Mouse (Mus musculus) adrenal gland, postnatal 10 days (tissue): ENCODE results near the gene Slc24a2. TPM values are rescaled to one million over a fixed set of nuclear protein-coding genes. Genes with fewer than 3 reads are reported as not detected.

ENCODE experiments used
- DNase-seq: peaks from one replicate; pipeline ENCODE4 v3.0.0; 2021; ENCODE audit warnings: mixed read lengths
- total RNA-seq, 2 experiments: library from RNA; stranded (reverse); gene quantifications; 2 replicates each; pipeline ENCODE4 v1.2.3; 2021

Gene Slc24a2
- total RNA-seq, 2 experiments from 2014 or later, result 12.3 to 14.7 TPM

DNA sequence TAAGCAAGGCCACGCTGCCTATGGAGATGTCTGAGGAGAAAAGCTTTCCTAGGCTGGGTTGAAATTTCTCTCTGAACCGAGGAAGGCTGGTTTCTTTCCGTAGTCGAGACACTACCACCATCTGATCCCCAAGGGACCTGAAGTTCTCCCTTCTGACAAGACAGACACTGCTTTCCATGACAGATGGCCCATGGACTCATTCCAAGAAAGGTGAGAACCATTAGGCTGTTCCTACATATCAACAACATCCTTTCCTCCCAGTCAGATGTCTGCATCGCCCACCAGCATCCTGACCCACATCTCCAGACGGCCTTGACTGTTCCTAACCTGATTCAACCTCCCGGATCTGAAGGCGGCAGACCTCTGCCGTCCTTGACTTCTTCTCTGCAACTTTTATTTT lies 187.0 kb downstream of the Slc24a2 start:
- no peak for DNase-seq

DNA sequence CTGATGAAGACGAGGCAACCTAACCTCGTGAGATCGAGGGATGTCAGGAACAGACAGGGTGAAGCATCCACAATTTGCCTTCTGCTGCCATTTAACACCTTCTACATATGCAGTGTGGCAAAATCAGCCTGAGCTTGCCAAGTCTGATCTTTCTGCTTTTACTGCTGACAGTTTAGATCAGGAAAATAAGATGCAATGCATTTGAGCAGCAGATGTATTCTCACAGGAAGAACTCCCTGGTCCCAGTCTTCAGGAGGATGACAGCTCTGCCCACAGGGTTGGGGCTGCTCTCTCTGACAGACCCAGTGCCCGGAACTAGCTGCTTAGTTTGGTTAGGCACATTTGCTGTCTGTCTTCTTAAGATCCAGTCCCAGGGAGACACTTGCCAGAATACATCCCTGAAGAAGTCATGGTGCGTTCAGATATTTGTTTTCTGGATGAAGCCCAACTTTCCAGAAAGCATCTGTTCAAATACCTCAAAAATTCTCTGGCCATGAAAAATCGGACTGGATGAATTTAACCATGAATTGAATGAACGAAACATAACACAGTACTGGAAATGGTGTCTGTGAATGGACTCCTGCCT lies 188.8 kb downstream of the Slc24a2 start:
- DNase-seq, result no peak

DNA sequence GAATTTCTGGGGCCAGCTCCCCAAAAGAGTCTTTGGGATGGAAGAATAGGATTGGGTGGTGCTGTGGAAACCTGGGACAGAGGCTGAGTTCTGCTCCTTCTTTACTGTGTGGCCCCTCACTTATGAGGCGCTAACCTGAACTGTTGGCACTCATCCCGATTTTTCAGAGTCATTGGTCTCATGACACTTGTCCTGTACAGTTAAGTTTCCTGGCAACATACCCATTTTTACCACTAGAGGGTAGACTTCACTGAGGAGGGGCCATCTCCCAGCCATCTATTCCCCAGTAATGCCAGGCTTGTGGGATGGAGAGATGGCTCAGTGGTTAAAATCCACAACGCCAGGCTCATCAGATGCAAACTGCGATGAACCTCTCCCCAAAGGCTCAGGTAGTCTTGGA lies 192.7 kb downstream of the Slc24a2 start:
- DNase-seq, result no peak

DNA sequence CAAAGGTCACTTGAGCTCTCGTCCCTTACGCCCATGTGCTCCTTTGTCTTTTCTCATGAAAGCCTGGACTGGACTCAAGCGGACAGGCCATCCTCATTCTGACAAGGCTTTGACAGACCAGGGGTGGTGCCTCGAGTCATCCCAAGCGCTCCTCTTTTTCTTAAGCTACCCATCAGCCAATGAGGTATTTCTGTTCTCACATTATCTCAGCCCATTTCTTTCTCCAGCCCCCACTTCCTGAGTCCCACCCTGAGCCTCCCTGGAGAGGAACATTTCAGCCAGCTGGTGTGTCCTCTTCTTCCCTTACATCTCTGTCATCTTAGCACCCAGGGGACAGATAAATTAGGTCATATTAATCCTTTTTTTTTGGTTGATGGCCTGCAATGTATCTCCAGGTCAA lies 193.8 kb downstream of the Slc24a2 start:
- no peak for DNase-seq

DNA sequence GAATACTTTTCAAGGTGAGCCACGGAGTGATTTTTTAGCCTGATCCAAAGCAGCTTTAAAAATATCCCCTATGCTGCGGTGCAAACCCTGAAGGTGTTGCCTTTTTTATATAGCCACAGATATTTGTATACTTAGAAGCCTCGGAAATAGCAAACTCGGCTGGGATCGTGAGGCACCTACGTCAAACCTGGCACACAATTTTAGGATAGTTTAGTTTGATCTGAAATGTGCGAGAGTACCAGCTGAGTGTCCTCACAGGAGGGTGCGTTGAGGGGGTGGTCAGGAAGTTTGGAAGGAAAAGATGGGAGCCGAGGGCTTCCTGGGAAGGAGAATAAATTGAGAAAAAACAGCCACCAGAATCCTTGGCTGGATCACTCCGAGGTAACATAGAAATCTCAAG lies 194.6 kb downstream of the Slc24a2 start:
- no peak for DNase-seq

DNA sequence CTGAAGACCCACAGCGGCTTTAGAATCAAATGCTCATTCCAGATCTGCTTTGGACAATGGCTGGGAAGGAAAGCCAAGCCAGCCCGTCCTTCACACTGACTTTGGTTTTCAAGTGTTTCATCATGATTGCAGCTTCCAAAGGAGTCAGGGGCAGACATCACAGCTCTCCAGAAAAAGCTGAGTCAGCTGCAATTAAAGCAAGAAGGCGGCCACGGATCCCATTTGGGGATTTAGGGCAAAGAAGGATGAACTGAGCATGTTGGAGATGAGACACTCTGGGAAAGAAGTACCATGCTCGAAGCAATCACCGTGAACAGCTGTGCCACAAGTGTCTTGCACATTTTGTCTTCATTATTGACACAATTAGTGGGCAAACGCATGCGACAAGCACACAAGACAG lies 197.6 kb downstream of the Slc24a2 start:
- DNase-seq, result no peak

DNA sequence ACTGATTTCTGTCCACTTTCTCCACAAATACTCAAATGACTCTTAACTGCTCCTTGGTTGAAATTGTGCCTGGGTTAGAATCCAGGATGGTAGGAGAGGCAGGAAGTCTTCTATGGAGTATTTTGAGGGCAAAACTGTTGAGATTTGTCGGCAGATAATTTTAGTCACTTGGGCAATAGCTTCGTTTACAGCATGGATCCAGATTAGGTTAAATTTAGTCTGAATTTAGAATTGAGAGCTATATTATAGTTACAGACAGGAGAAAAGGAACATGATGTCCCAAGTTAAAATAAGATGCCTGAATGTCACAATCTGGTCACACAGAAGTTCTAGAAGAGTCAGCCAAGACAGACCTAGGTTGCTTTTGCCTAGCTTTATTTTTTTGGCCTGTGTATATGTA lies 199.2 kb downstream of the Slc24a2 start:
- DNase-seq, result no peak

DNA sequence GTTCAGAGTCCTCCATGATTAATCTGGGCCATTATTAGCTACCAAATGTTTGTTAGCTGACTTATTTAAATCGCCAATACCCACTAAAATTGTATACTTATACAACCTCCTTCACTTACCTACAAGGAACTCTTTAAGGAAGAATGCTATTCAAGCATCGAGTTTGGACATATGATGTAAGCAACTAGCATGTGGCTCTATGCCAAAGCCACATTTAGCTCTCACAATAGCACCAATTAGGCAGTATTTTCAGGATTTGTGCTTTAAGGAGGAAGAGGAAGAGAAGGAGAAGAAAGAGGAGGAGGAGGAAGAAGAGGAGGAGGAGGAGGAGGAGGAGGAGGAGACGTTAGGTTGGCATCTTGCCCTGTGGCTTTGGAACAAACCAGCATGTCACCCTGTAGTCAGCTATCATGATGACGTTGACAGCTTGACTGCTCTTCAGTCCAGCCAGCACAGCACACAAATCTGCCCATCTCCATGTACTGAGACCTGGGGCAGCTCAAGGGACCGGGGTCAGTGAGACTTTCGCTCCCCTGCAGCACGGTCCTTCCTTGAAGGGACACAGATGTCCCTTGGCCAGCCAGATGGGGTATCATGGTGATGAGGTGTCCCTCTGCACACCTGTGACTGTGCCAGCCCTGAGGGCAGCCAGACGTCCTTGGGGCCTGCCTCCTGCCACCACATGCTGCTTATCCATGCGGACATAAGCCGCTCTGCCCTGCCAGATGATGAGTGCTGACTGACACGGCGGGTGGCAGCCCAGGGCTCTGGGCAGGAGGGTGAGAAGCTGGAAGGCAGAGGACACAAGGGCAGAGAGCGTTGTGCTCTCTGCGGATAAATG lies 203.7 kb downstream of the Slc24a2 start:
- peak; percentile 5 for DNase-seq

DNA sequence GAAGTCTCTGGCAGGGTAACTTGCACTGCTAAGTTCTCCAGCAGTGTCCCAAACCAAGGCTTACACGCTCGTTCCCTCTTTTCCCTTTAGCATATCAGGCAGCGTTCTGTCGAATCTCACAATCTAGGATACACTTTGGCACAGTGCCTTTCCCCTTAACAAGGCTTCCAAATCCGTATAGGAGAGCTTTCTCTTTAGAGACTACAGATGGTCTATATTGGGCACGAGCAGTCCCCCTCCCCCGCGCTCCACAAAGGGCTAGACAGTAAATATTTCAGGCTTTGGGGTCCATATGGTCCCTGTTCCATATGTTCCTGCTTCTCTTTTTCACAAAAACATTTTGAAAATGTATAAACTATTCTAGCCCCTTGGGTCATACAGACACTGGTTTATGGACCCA lies 205.7 kb downstream of the Slc24a2 start:
- no peak for DNase-seq

DNA sequence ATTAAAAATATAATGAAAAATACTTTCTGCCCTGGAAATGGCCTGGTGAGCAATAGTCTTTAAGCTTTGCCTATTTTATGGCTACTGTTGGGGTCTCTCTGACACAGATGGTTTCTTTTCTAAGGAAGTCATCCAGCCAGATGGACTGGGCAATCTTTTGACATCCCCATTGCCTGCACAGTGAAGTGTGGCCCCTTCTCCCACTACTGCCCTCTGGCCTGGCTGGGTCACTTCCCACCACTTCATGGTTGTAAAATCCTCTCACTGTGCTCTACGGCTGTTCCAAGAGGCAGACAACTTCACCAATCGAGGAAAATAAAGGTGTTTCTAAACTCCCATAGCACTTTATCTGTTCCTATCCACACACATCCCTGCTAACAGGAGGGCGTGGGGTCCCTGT lies 208.7 kb downstream of the Slc24a2 start:
- no peak for DNase-seq

DNA sequence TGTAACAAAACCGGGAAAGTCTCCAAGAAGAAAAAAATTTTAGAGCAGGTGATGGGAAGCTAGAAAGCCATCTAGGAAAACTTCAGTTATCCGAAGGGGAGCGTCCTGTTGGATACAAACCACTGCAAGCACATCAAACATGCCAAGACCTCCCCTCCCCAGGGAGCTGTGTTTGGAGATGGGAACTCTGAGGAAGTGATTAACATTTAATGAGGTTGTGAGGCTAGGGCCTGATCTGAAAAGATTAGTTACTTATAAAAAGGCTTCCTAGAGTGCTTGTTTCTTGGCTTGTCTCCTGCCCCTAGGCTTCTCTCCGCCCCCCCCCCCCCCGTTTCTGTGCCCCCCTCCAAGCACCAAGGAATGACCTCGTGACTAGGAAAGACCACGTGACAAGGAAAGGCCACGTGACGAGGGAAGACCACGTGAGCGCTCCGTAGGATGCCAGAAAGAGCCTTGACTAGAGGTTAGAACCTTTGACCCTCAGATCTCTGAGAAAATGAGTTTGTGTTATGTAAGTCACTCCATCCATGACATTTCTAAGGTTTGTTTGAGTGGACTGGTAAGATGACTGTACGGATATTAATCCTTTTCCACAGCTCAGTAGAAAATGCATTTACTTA lies 210.7 kb downstream of the Slc24a2 start:
- no peak for DNase-seq

DNA sequence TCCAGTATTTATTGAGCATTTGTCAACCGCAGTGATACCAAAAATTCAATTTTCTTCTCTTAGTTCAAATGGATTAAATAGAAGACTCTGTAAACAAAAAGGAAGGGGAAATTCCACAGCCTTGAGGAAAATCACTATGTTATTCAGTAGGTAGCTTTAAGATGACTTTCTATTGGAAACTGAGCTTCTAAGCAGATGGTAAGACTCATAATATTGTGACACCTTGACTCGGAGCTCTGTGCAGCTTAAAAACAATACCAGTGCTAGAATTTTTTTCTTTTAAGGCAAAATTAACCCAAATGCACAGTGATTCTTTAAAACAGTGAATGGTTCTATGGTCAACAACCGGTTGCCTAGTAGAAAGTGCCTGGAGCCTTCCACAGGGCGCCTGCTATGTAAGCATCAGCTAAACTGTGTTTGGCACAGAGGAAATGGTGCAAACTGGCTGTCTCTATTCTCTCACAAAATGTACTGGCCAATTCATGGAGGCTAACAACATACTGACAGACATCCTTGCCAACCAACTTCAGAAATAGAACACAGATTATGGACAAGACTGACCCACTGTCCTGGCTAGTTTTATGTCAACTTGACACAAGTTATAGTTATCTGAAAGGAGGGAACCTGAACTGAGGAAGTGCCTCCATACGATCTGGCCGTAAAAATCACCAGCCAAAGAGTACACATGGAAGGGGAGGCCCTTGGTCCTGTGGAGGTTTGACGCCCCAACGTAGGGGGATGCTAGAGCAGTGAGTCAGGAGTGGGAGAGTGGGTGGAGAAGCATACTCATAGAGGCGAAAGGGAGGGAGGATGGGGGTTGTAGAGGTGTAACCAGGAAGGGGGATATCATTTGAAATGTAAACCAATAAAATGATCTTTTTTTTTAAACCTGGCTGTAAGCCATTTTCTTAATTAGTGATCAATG lies 211.9 kb downstream of the Slc24a2 start:
- DNase-seq, result no peak

DNA sequence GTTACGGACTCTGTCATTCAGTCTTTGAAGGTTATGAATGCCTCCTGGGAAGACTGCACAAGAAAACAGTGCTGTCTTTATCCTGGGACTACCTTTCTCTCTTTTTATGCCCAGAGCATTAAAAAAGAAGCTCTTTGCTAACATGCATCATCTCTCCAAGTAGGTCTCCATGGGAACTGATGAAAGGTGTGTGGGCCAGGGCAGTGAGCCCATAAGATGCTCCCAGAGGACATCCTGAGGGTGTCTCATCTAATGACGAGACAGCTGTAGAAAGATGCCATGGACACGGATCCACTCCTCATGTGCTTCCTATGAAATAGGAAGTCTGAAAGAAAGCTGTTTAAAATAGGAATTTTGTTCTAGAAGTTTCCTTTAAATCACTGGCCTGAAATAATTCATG lies 212.8 kb downstream of the Slc24a2 start:
- no peak for DNase-seq

DNA sequence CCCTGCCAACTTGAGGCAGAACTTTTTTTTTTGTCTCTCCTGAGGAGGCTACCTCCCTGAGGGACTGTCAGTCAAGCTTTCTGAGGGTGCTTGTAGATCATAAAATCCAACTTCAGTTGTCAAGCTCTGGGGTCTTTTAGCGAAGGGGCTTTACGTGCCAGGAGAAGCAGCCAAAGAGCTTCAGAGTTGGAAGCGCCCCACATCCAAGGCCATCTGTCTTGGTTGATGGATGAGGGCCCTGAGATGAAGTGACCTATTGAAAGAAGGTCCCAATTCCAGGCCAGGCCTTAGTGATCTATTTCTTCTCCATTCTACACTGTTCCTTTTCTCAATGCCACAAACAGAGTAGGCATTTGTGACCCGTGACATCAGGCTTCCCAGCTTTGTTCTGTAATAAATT lies 214.5 kb downstream of the Slc24a2 start:
- peak; percentile 5 for DNase-seq

DNA sequence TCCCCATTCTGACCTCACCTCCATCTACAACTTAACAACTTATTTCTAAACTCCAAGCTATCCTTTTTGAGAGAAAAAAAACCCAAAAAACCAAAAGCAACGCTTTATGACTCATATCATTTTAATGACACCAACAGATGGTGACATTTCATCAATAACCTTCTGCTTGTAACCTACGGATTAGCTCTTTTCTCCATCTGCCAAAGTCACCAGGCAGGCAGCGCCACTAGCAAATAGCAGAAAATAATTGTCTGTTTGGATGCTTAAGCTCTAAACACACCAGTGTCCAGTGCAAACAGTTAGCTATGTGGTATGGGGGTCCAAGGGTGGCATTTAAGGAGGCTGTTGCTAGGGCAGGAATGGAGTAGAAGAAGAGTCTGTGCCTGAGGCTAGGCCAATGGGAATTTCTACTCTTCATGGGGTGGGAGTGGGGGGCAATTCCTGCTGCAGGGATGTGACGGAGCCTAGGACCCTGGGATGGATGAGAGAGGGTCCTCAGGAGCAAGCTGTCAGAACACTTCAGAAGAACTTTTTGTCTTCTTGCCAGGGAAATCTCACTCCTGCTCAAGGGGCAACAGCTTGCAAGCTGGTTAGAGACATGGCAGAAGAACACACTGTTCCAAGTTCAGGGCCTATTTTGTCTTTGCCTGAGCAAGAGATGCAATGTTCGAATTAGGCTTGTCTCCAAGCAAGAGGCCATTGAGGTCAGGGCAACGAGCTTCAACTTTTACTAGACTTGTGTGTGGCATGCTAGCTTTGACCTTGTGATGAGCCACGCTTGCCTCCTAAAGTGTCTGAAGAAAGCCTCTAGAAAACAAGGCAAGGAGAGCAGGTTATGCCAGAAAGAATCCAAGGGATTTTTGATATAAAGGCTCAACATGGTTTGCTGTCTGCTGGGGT lies 216.3 kb downstream of the Slc24a2 start:
- DNase-seq, result no peak

DNA sequence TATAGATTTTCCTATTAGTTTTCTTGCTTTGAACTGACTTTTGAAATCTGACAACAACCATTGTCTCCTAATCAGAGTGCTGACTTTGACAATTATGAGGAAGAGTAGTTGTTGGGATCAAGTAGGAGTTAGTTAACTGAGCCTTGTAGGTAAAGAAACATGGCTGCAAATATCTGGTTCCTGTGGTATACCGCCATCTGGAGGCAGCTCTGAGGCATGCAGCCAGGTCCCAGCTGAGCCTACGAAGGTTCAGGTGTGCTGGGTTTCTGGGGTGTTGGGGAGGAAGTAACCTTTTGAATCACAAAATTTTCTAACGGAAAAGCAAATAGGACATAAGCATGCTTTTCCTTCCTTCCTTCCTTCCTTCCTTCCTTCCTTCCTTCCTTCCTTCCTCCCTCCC lies 237.8 kb downstream of the Slc24a2 start:
- DNase-seq, result no peak

DNA sequence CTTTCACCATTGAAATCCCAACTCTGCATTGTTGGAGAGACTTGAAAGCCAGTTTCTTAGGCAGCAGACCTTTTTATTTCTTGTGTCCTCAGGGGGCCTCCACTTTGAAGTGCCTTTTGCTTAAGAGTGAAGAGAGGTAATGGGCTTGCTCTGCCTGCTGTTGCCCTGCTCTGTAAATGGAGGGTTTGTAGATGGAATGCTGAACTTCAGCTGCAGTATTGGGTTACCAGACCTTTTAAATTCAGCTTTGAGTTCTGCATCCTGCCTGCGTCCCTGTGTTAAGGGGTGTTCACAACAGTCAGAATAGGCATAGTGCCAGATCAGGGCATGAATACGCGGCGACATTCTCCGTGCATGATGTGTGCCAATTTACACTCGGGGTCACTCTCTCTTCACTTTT lies 241.0 kb downstream of the Slc24a2 start:
- no peak for DNase-seq

DNA sequence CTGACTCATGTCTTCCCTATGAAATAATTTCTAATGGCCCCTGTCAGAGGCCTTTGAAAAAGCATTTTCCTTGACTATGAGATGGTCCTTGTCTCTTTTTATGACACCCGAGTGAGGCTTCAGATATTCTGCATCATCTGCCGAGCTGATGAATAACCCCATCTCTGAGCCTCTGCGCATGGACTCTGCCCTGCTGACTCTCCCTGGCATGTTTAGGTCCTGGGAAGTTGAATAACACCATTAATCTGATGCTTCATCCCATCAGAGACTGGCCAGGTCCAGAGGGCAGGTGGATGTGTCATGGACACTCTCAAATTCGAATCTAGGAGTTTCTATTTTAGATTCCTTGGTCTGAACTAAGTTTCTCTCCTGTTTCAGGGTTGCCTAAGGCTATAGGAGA lies 242.4 kb downstream of the Slc24a2 start:
- DNase-seq, result no peak

DNA sequence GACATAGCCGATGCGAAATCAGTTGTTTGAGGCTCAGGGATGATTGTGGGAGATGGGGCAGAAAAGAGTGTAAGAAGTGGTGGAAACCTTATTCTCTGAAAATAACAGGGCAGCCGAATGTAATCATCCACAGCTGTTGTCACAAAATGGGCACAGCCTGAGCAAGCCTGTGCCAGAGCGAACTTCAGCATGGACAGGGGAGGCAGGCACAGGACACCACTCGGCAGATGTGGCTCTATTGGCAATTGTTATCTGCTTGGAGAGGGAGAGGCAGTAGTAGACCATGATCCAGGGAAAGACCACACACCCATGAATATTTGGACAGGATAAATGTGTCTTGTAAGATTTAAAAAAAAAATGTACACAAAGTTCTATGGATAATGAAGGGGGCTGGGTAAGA lies 253.0 kb downstream of the Slc24a2 start:
- no peak for DNase-seq

DNA sequence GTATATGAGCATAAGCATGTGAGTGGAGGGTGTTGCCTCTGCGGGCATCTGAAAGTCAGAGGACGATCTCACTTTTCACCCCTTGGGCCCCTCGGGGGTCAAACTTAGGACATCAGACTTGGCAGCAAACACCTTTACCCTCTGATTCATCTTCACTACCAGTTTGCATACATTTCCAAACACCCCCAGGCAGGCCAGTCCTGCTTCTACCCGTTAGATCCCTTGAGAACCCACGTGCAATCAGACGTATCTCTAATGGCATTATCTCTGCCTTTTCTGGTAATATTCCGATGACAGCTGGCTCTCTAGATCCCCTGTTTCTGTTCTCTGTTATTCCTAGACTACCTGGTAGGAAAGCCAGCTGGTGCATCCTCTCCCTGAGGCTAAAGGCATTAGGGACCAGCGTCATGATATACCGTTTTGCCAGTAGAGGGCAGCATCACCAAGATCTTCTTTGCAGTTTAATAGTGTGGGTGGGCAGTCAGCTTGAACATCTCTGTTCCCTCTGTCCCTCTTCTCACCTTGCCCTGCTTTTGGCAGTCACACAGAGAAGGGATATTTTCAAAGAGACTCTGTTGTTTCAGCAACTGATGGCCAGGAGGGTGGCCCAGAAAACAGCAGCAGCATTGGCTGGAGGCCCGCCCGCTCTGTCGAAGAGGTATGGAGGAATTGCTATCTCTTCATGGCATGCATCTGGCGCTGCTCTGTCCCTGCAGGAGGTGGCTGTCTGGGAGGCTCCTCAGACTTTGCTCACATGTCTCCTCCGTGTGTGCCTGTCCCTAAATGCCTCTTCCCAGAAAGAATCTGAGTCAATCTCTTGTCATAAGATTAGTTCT lies 272.5 kb downstream of the Slc24a2 start:
- peak; percentile 63 for DNase-seq

DNA sequence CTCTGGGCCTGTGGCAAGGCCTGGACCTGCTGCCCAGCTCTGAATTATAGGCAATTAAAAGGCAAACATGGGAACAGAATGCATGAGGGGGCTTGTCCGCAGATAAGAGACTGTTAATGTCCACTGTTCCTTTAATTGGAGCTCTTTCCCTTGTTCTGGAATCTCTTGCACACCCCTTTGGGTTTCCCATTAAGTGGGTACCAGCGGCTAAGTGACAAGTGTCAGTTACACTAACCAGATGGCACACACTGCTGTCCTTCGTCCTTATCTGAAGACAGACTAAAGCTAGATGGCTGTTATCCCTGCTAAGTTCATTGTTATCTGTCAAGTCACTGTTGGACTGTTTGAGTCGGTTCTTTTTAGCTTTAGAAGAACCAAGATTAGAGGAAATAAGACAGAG lies 274.8 kb downstream of the Slc24a2 start:
- DNase-seq, result no peak
